Comparison of ENCODE assay signal across 22 mouse cellular contexts in the genomic region with DNA sequence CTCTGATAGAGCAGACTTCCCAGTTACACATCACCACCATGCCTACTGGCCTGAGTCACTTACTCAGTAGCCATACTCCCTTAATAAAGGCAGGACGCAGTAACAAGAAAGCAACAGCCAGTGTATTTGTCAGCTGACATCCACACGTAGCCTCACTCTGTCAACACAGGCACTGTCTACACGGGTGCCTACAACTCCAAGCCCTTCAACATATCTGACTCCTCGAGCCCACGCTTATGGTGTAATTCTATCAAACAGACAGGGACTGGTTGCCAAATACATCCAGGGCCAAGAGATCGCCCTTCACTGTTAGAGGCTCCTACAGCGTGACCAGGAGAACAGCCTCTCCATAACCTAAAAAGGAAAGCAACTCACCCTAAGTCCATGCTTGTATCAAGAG.
"Had no signal": no experiment of that assay in that cellular context is flagged by ENCODE, and none has a peak within 500 bp of the region (broad histone marks: within the 10 kb centered on the region; RNA-seq: fewer than 3 reads in every experiment).

No protein-coding gene starts in this region.

- H3K4me3 ChIP-seq: forebrain, embryonic 15.5 days; heart, adult 2 months; heart, embryonic 13.5 days; heart, embryonic 15.5 days; hindbrain, embryonic 13.5 days; hindbrain, embryonic 15.5 days; limb, embryonic 10.5 days; limb, embryonic 12.5 days had no signal

- DNase-seq: forebrain, postnatal 0 days; gastrocnemius, postnatal 14 days; gastrocnemius, postnatal 36 days; heart, adult 2 months; heart, postnatal 14 days; heart, postnatal 36 days; kidney, adult 11 months; kidney, adult 8-10 months; kidney, postnatal 36 days; layer of hippocampus, adult 9-11 months; layer of hippocampus, postnatal 36 days had no signal

- H3K36me3 ChIP-seq: forebrain, embryonic 15.5 days; heart, embryonic 13.5 days; heart, embryonic 15.5 days; hindbrain, embryonic 13.5 days; hindbrain, embryonic 15.5 days; limb, embryonic 10.5 days; limb, embryonic 12.5 days had no signal

- H3K9me3 ChIP-seq: forebrain, embryonic 15.5 days; heart, embryonic 13.5 days; heart, embryonic 15.5 days; hindbrain, embryonic 13.5 days; hindbrain, embryonic 15.5 days; limb, embryonic 10.5 days; limb, embryonic 12.5 days had no signal

- H3K4me1 ChIP-seq: forebrain, embryonic 15.5 days; hindbrain, embryonic 13.5 days; hindbrain, embryonic 15.5 days had no signal

- H3K27ac ChIP-seq: forebrain, embryonic 15.5 days; heart, adult 2 months; heart, embryonic 13.5 days; heart, embryonic 15.5 days; hindbrain, embryonic 13.5 days; hindbrain, embryonic 15.5 days; hindbrain, postnatal 0 days; kidney, postnatal 0 days; limb, embryonic 10.5 days; limb, embryonic 12.5 days had no signal

- H3K27me3 ChIP-seq: forebrain, embryonic 15.5 days; heart, embryonic 13.5 days; heart, embryonic 15.5 days; hindbrain, embryonic 13.5 days; hindbrain, embryonic 15.5 days had no signal

- ATAC-seq: forebrain, embryonic 15.5 days; forebrain, postnatal 0 days; hindbrain, postnatal 0 days; intestine, embryonic 16.5 days had no signal

- H3K9ac ChIP-seq: forebrain, embryonic 15.5 days; forebrain, postnatal 0 days; heart, embryonic 13.5 days; heart, embryonic 15.5 days; hindbrain, embryonic 13.5 days; hindbrain, embryonic 15.5 days; limb, embryonic 12.5 days had no signal

- H3K4me2 ChIP-seq: forebrain, embryonic 15.5 days; heart, embryonic 11.5 days; heart, embryonic 13.5 days; heart, embryonic 15.5 days; hindbrain, embryonic 13.5 days; hindbrain, embryonic 15.5 days; limb, embryonic 12.5 days had no signal
